Mouse (Mus musculus): ENCODE results near the gene Gm20896.
"Not testable (repeated sequence)": the region's sequence is repeated elsewhere in the genome, so short reads cannot be mapped to it uniquely, and the experiment has no call there.

Gm20896 gene

GRCm38 (mm10) chrY:35921426-35921825 is at the start of gene Gm20896:
Gene Gm20896, minus strand, starts transcription at chrY:35921526.
- ATAC-seq (ENCODE audit: insufficient number of reproducible peaks, low FRiP score, low TSS enrichment): not testable (repeated sequence)
